Mouse (Mus musculus): ENCODE results near the gene Mgat4a. TPM values are rescaled to one million over a fixed set of nuclear protein-coding genes. Genes with fewer than 3 reads are reported as not detected.
"Not testable (repeated sequence)": the region's sequence is repeated elsewhere in the genome, so short reads cannot be mapped to it uniquely, and the experiment has no call there.

Mgat4a gene
- polyA plus RNA-seq, 1 experiment = 16.6 TPM

DNA sequence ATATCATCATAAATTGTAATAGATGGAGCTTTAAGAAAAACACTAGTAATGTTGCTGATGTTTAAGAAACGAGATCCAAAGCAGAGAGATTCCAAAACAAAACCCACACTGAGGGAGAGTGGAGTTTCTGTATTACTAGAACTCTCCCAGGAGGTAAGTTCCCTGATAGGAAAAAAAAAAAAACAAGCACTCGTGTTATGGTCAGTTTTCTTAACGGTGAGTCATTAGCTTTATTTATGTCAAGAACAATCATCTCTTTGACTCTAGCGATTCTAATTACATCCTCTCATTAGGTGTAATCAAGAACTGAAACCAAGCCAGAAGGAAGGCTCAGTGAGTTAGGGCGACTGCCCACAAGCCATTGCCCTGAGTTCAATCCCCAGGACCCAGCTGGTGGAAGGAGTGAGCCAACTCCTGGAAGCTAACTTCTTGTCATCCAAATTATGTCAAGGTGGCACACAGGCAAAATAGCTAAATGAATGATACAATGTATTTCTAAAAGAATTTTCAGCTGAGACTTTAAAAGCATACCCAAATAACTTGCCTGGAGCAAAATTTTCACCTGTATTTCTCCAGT lies 6.2 kb downstream of the Mgat4a start:
- Histone ChIP-seq H3K4me3 (ENCODE audit: insufficient read depth, low read length) (no peak overlapping the region), H3K27ac (ENCODE audit: insufficient read depth, low read length) (no peak overlapping the region), H3K4me1 (ENCODE audit: control insufficient read depth, insufficient read depth, low read length) (peaks cover 3% of the 10 kb centered on the region; the same call in 1 of the 2 replicates)
- TF ChIP-seq CTCF (IDR thresholded peaks at IDR 0.05; ENCODE audit: extremely low read depth, insufficient read depth, low read length) (no peak), POLR2A (IDR thresholded peaks at IDR 0.05; ENCODE audit: extremely low read depth, insufficient read depth, low read length) (no peak)

DNA sequence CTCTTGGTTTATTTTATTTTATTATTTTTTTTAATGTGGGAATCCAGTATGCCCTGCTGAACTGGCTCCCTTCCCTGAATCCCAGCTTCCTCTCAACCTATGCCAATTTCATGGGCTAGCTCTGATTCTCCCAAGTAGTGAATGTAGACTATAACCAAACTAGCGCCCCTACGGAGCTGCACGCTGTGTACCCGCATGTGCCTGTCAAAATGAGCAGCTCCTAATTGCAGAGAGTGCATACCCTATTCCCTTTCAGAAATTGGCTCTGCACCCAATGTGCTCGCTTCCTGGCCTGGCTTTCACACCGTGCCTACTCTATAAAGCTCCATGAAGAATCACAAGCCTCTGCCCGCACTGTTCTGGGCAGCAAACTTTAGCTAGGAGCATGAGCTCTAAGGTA lies 7.6 kb downstream of the Mgat4a start:
- Histone ChIP-seq H3K4me1 (ENCODE audit: control insufficient read depth, insufficient read depth, low read length) (peaks cover 2% of the 10 kb centered on the region; the same call in 1 of the 2 replicates), H3K27ac (ENCODE audit: insufficient read depth, low read length) (no peak overlapping the region), H3K4me3 (ENCODE audit: insufficient read depth, low read length) (no peak overlapping the region)
- TF ChIP-seq CTCF (IDR thresholded peaks at IDR 0.05; ENCODE audit: extremely low read depth, insufficient read depth, low read length) (no peak), POLR2A (IDR thresholded peaks at IDR 0.05; ENCODE audit: extremely low read depth, insufficient read depth, low read length) (no peak)

- TF ChIP-seq POLR2A (IDR thresholded peaks at IDR 0.05; ENCODE audit: extremely low read depth, insufficient read depth, low read length) = no peak
- TF ChIP-seq CTCF (IDR thresholded peaks at IDR 0.05; ENCODE audit: extremely low read depth, insufficient read depth, low read length) = no peak
- Histone ChIP-seq H3K4me3 (ENCODE audit: insufficient read depth, low read length) (no peak overlapping the region), H3K4me1 (ENCODE audit: control insufficient read depth, insufficient read depth, low read length) (peaks cover 2% of the 10 kb centered on the region; the same call in 1 of the 2 replicates), H3K27ac (ENCODE audit: insufficient read depth, low read length) (no peak overlapping the region)
Measured at GRCm38 (mm10) chr1:37532533-37532840, 8.3 kb downstream of the Mgat4a start.

DNA sequence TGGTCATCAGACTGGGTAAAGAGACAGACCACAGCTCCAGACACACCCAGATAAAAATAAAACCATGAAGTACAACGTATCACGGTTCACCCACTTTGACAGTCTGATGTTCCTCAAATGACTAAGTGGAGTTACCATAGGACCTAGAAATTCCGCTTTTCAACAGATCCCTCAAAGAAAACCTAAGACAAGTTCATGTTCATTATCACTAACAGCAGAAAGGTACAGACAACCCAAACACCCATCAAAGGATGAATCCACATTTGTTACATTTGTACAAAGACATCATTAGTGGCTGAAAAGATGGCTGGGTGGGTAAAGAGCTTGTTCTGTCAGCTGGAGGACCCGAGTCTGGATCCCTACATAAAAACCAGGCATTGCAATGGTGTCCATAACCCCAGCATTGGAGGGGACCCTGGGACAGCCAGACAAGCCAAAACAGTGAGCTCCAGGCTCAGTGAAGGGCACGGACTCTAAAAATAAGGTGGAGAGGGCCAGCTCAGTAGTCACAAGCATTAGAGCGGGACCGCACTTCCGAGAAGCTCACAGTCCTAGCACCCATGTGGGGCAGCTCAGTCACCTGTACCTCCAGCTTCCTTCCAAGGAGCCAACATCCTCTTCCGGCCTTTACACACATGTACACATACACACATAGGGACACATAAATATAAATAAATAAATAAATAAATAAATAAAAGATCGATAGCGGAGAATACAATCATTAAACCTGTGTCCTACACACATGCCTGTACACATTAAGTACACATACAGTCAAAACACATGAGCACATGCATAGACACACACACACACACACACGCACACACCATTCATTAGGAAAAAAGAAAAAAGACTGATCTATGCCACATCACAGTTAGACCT lies 8.9 kb downstream of the Mgat4a start:
- Histone ChIP-seq H3K27ac (ENCODE audit: insufficient read depth, low read length) (no peak overlapping the region), H3K4me3 (ENCODE audit: insufficient read depth, low read length) (no peak overlapping the region), H3K4me1 (ENCODE audit: control insufficient read depth, insufficient read depth, low read length) (peaks cover 2% of the 10 kb centered on the region; the same call in 1 of the 2 replicates)
- TF ChIP-seq POLR2A (IDR thresholded peaks at IDR 0.05; ENCODE audit: extremely low read depth, insufficient read depth, low read length) (no peak), CTCF (IDR thresholded peaks at IDR 0.05; ENCODE audit: extremely low read depth, insufficient read depth, low read length) (no peak)

DNA sequence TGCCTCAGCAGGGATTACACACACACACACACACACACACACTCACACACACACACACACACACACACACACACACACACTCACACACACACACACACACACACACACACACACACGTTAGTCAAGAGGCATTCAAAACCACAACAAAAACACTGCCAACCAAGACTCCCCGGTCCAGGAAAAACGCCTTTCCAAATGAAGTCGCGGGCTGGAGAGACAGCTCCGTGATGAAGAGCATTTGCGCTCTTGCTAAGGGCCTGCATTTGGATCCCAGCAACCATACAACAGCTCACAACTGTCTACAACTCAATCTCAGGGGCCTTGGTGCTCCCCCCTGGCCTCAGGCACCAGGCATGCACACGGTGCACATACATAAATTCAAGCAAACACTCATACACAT lies 10.8 kb downstream of the Mgat4a start:
- Histone ChIP-seq H3K4me3 (ENCODE audit: insufficient read depth, low read length) (no peak overlapping the region), H3K27ac (ENCODE audit: insufficient read depth, low read length) (no peak overlapping the region), H3K4me1 (ENCODE audit: control insufficient read depth, insufficient read depth, low read length) (peaks cover 2% of the 10 kb centered on the region; the same call in 1 of the 2 replicates)
- TF ChIP-seq POLR2A (IDR thresholded peaks at IDR 0.05; ENCODE audit: extremely low read depth, insufficient read depth, low read length) (no peak), CTCF (IDR thresholded peaks at IDR 0.05; ENCODE audit: extremely low read depth, insufficient read depth, low read length) (no peak)

DNA sequence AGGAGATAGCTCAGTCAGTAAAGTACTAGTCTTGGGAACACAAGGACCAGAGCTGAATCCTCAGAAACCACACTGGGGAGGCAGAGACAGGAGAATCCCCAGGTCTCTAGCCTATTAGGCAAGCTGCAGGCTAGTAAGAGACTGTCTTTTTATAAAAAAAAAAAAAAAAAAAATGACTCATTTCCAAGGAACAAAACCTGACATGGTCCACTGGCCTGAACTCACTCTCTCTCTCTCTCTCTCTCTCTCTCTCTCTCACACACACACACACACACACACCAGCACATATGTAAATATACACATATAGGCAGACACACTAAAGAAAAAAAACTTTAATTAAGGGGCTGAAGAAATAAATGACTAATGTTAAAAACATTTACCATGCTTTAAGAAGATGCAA lies 14.6 kb downstream of the Mgat4a start:
- H3K27ac ChIP-seq (ENCODE audit: insufficient read depth, low read length) = no peak overlapping the region
- TF ChIP-seq CTCF (IDR thresholded peaks at IDR 0.05; ENCODE audit: extremely low read depth, insufficient read depth, low read length) (no peak), POLR2A (IDR thresholded peaks at IDR 0.05; ENCODE audit: extremely low read depth, insufficient read depth, low read length) (no peak)
- H3K4me1 ChIP-seq (ENCODE audit: control insufficient read depth, insufficient read depth, low read length) = no peaks in the 10 kb centered on the region
- H3K4me3 ChIP-seq (ENCODE audit: insufficient read depth, low read length) = no peak overlapping the region

GRCm38 (mm10) chr1:37524669-37525068 lies 16.1 kb downstream of the Mgat4a start:
- TF ChIP-seq POLR2A (IDR thresholded peaks at IDR 0.05; ENCODE audit: extremely low read depth, insufficient read depth, low read length) (no peak), CTCF (IDR thresholded peaks at IDR 0.05; ENCODE audit: extremely low read depth, insufficient read depth, low read length) (no peak)
- Histone ChIP-seq H3K4me1 (ENCODE audit: control insufficient read depth, insufficient read depth, low read length) (no peaks in the 10 kb centered on the region), H3K27ac (ENCODE audit: insufficient read depth, low read length) (no peak overlapping the region), H3K4me3 (ENCODE audit: insufficient read depth, low read length) (no peak overlapping the region)

DNA sequence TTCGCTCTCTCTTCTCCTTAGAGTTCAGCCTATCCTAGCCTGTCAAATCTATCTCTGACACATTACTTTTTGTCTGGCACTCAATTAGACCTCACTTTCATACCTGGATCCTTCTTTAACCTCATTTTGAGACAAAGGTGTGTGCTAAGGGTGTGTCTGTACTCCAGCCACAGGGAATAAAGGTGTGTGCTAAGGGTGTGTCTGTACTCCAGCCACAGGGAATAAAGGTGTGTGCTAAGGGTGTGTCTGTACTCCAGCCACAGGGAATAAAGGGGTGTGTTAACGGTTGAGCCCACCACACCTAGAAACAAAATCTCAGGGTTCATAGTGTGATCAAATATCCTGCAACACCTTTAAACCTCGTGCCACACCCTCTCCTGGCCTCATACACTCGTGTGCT lies 16.7 kb downstream of the Mgat4a start:
- not testable (repeated sequence) for H3K4me3 ChIP-seq (ENCODE audit: insufficient read depth, low read length); H3K27ac ChIP-seq (ENCODE audit: insufficient read depth, low read length); H3K4me1 ChIP-seq (ENCODE audit: control insufficient read depth, insufficient read depth, low read length)

DNA sequence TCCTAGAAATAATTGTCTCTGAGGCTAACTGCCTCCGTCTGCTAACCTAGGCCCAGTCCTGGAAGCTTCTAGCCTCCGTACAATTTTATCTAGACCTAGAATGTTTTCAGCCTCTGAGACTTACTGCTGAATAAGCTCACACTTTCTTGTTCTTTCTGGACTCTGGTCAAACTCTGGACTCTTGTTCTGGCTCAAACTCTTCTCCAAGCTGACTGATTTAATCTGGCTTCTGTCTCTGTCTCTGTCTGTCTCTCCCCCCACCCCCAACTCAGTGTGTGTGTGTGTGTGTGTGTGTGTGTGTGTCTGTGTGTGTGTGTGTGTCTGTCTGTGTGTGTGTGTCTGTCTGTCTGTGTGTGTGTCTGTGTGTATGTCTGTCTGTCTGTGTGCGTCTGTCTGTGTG lies 17.3 kb downstream of the Mgat4a start:
- not testable (repeated sequence) for H3K4me3 ChIP-seq (ENCODE audit: insufficient read depth, low read length); H3K27ac ChIP-seq (ENCODE audit: insufficient read depth, low read length); H3K4me1 ChIP-seq (ENCODE audit: control insufficient read depth, insufficient read depth, low read length)

DNA sequence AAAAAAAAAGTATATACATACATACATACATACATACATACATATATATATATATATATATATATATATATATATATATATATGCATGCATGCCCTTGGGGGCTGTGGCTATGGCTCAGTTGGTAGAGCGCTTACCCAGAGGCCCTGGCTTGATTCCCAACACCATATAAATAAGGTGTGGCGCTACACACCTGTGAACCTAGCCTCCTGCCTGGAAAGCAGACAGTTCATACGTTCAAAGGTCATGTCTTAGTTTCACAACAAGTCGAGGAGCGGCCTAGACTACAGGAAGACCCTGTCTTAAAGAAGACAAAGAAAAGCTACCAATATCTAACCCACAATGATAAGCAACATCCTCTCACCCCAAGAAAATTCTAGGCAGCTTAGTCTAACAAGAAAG lies 18.7 kb downstream of the Mgat4a start:
- Histone ChIP-seq H3K4me3 (ENCODE audit: insufficient read depth, low read length) (no peak overlapping the region), H3K27ac (ENCODE audit: insufficient read depth, low read length) (no peak overlapping the region), H3K4me1 (ENCODE audit: control insufficient read depth, insufficient read depth, low read length) (peaks cover 1% of the 10 kb centered on the region; the same call in 1 of the 2 replicates)
- no peak for TF ChIP-seq CTCF (IDR thresholded peaks at IDR 0.05; ENCODE audit: extremely low read depth, insufficient read depth, low read length)
- TF ChIP-seq POLR2A (IDR thresholded peaks at IDR 0.05; ENCODE audit: extremely low read depth, insufficient read depth, low read length) = no peak
